Mouse (Mus musculus) olfactory bulb, adult 2 months (tissue): ENCODE measurements around the gene Ppp2r5b. TPM values are rescaled to one million over a fixed set of nuclear protein-coding genes. Genes with fewer than 3 reads are reported as not detected.

Experiments
- H3K27ac ChIP-seq: fragments of 200-500 bp; 2 replicates; pipeline ENCODE4 v1.5.1; 2012; ENCODE audit warnings: low read depth, low read length; ENCODE audit not compliant: insufficient read depth
- H3K4me1 ChIP-seq: fragments of 200-500 bp; 2 replicates; pipeline ENCODE4 v1.6.1; 2012; ENCODE audit warnings: low read length; ENCODE audit not compliant: control insufficient read depth, insufficient read depth
- H3K4me3 ChIP-seq: fragments of 200-500 bp; 2 replicates; pipeline ENCODE4 v1.5.1; 2012; ENCODE audit warnings: mild to moderate bottlenecking, low read depth, low read length, moderate library complexity; ENCODE audit not compliant: insufficient read depth
- CTCF ChIP-seq: fragments of 200-500 bp; IDR thresholded peaks from 2 replicates; pipeline ENCODE4 v1.5.1; 2012; ENCODE audit warnings: low read depth, mild to moderate bottlenecking, low read length, moderate library complexity; ENCODE audit not compliant: insufficient read depth
- POLR2A ChIP-seq: fragments of 200-500 bp; IDR thresholded peaks from 2 replicates; pipeline ENCODE4 v1.6.1; 2012; ENCODE audit warnings: mild to moderate bottlenecking, low read depth, low read length, moderate library complexity; ENCODE audit not compliant: insufficient read depth
- WGBS: fragments of 180-500 bp; shearing (Covaris S2); methylation state at CpG from one replicate; pipeline ENCODE4 v1.1.7; 2018; 5-methylcytosine and 5-hydroxymethylcytosine counted together
- polyA plus RNA-seq: library from polyadenylated mRNA; stranded (reverse); fragments of >200 nt; gene quantifications from 2 replicates; pipeline ENCODE4 v1.2.4, GENCODE M21; 2012; ENCODE audit warnings: low replicate concordance; ENCODE audit not compliant: missing spikeins, insufficient read depth, insufficient read length

The Ppp2r5b gene
- polyA plus RNA-seq, 1 experiment, result not detected

GRCm38 (mm10) chr19:6261379-6261778, 25.7 kb upstream of the Ppp2r5b start:
- TF ChIP-seq POLR2A (no peak), CTCF (no peak)
- WGBS, result 96% methylated on average over 14 of the region's 14 CpGs
- Histone ChIP-seq H3K27ac (no peak overlapping the region), H3K4me3 (no peak overlapping the region), H3K4me1 (peaks cover 5% of the 10 kb centered on the region)

- WGBS, result 76% methylated on average over 4 of the region's 4 CpGs
- Histone ChIP-seq H3K4me1 (peaks cover 5% of the 10 kb centered on the region), H3K27ac (no peak overlapping the region), H3K4me3 (no peak overlapping the region)
- no peak for TF ChIP-seq POLR2A
- peak; percentile 38; the same call in 1 of the 2 replicates for TF ChIP-seq CTCF
These were observed 25.3 kb upstream of the Ppp2r5b start for GRCm38 (mm10) chr19:6260946-6261345.

GRCm38 (mm10) chr19:6260428-6260827, 24.8 kb upstream of the Ppp2r5b start:
- Histone ChIP-seq H3K4me1 (peaks cover 5% of the 10 kb centered on the region), H3K4me3 (no peak overlapping the region), H3K27ac (no peak overlapping the region)
- 67% methylated on average over 2 of the region's 2 CpGs for WGBS
- no peak for TF ChIP-seq CTCF
- no peak for TF ChIP-seq POLR2A

- TF ChIP-seq POLR2A, result no peak
- TF ChIP-seq CTCF, result no peak
- H3K27ac ChIP-seq, result no peak overlapping the region
- H3K4me3 ChIP-seq, result no peak overlapping the region
- no peaks in the 10 kb centered on the region for H3K4me1 ChIP-seq
- WGBS, result 88% methylated on average over 4 of the region's 4 CpGs
These were observed 17.3 kb upstream of the Ppp2r5b start for GRCm38 (mm10) chr19:6253021-6253420.

- H3K4me1 ChIP-seq, result peaks cover 4% of the 10 kb centered on the region; the same call in 1 of the 2 replicates
- TF ChIP-seq POLR2A (no peak), CTCF (no peak)
- 96% methylated on average over 29 of the region's 29 CpGs for WGBS
- H3K27ac ChIP-seq, result no peak overlapping the region
- H3K4me3 ChIP-seq, result no peak overlapping the region
These were observed 12.0 kb upstream of the Ppp2r5b start for GRCm38 (mm10) chr19:6247526-6248300.

- H3K27ac ChIP-seq, result no peak overlapping the region
- no peak overlapping the region for H3K4me3 ChIP-seq
- WGBS, result 22% methylated on average over 1 of the region's 1 CpGs
- H3K4me1 ChIP-seq, result peaks cover 10% of the 10 kb centered on the region
- TF ChIP-seq CTCF (no peak), POLR2A (no peak)
These were observed 10.1 kb upstream of the Ppp2r5b start for GRCm38 (mm10) chr19:6245806-6246205.

- TF ChIP-seq POLR2A, result no peak
- TF ChIP-seq CTCF, result no peak
- peaks cover 10% of the 10 kb centered on the region for H3K4me1 ChIP-seq
- H3K4me3 ChIP-seq, result no peak overlapping the region
- WGBS, result 73% methylated on average over 5 of the region's 5 CpGs
- no peak overlapping the region for H3K27ac ChIP-seq
These were observed 7.6 kb upstream of the Ppp2r5b start for GRCm38 (mm10) chr19:6243226-6243625.

GRCm38 (mm10) chr19:6242281-6242680, 6.6 kb upstream of the Ppp2r5b start:
- Histone ChIP-seq H3K27ac (no peak overlapping the region), H3K4me3 (peak overlapping the region; percentile 70), H3K4me1 (peaks cover 10% of the 10 kb centered on the region)
- TF ChIP-seq POLR2A (no peak), CTCF (no peak)
- 0% methylated on average over 4 of the region's 4 CpGs for WGBS

- peak within 1 kb of the TSS; percentile 70 for H3K4me3 ChIP-seq
- TF ChIP-seq POLR2A, result peak; percentile 85
- peak; percentile 30; the same call in 1 of the 2 replicates for TF ChIP-seq CTCF
- WGBS, result under 1% methylated on average over 55 of the region's 55 CpGs
- peaks cover 10% of the 10 kb centered on the region for H3K4me1 ChIP-seq
- H3K27ac ChIP-seq, result 0 out of 2 replicates have a peak within 1 kb of the TSS, but pooled peaks have one; percentile 7
These were observed 5.8 kb upstream of the Ppp2r5b start, which contains the start of gene Atg2a for GRCm38 (mm10) chr19:6241274-6242107. TSS of gene Atg2a (plus strand) at chr19:6241668.
